Mouse (Mus musculus): Measurements from ENCODE around the gene Cadps.

DNA sequence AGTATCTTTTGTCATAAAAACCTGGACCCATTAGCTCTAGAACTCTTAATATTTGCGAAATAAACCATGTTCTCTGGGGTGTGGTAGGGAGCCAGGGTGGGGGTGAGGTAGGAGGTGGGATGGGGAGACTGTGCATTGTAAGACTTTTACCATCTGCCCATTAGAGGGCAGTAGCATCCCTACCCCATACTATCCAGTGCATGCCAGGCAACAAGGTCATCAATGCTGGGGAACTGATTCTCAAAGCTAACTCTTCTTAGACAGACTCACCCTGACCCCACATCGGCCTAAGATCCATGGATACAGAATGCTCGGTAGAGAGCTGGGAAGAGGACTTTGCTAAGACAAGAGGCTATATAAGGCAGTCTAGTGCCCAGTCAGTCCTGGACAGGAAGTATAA is 425.3 kb downstream of the Cadps start:
- TF ChIP-seq CTCF (IDR thresholded peaks at IDR 0.05) (peak; percentile 36), POLR2A (IDR thresholded peaks at IDR 0.05; ENCODE audit: insufficient read depth, low read depth, low read length) (no peak), EP300 (IDR thresholded peaks at IDR 0.05; ENCODE audit: insufficient read depth, low read depth, low read length) (no peak)

Measured in heart, adult 2 months (tissue).